Mouse (Mus musculus): ENCODE measurements around the gene Itgb1bp2. TPM values are rescaled to one million over a fixed set of nuclear protein-coding genes. Genes with fewer than 3 reads are reported as not detected.

Itgb1bp2 gene
- total and polyA plus RNA-seq, 3 experiments = 1.3 to 1.6 (median 1.4) TPM

GRCm38 (mm10) chrX:101429142-101429949 lies 19.5 kb upstream of the Itgb1bp2 start, which contains the start of gene Nono (continued):
- TF ChIP-seq BHLHE40 (IDR thresholded peaks at IDR 0.05; ENCODE audit: low read depth, low read length) (peak; percentile 55), MAFK (IDR thresholded peaks at IDR 0.05; ENCODE audit: insufficient replicate concordance, low read length) (no peak), USF2 (conservative IDR thresholded peaks at IDR 0.05; ENCODE audit: low read depth, low read length) (no peak), USF1 (IDR thresholded peaks at IDR 0.05; ENCODE audit: low read depth, low read length) (no peak), MYC (IDR thresholded peaks at IDR 0.05; ENCODE audit: low read depth, low read length) (peak; percentile 25; the same call in 1 of the 2 replicates), CHD2 (IDR thresholded peaks at IDR 0.05; ENCODE audit: low read length) (peak; percentile 77), KAT2A (IDR thresholded peaks at IDR 0.05; ENCODE audit: insufficient replicate concordance, low read length) (0 out of 2 replicates have a peak, but pooled peaks have one; percentile 2), TCF12 (IDR thresholded peaks at IDR 0.05; ENCODE audit: low read depth, low read length) (no peak; the same call in 1 of the 2 replicates), POLR2AphosphoS2 (IDR thresholded peaks at IDR 0.05; ENCODE audit: low read depth, low read length) (no peak), E2F4 (IDR thresholded peaks at IDR 0.05; ENCODE audit: insufficient replicate concordance, low read depth, low read length) (no peak), MAX (IDR thresholded peaks at IDR 0.05; ENCODE audit: low read length) (no peak), CHD1 (IDR thresholded peaks at IDR 0.05; ENCODE audit: low read depth, low read length) (no peak), PAX5 (IDR thresholded peaks at IDR 0.05; ENCODE audit: low read length) (no peak), TBP (conservative IDR thresholded peaks at IDR 0.05; ENCODE audit: low read depth, low read length) (0 out of 2 replicates have a peak, but pooled peaks have one; percentile 40), MEF2A (IDR thresholded peaks at IDR 0.05; ENCODE audit: borderline replicate concordance, low read depth, low read length) (no peak), ZMIZ1 (IDR thresholded peaks at IDR 0.05; ENCODE audit: low read depth, low read length) (no peak)

GRCm38 (mm10) chrX:101429976-101430375 lies 18.9 kb upstream of the Itgb1bp2 start:
- TF ChIP-seq GABPA (IDR thresholded peaks at IDR 0.05; ENCODE audit: insufficient replicate concordance, low read depth, low read length) (no peak), MYC (IDR thresholded peaks at IDR 0.05; ENCODE audit: low read depth, low read length) (0 out of 2 replicates have a peak, but pooled peaks have one; percentile 30)
- DNase-seq (ENCODE audit: extremely low read depth) = no peak
- no peaks in the 10 kb centered on the region for H3K27me3 ChIP-seq (replicated peaks)
- H3K27ac ChIP-seq (ENCODE audit: insufficient read depth, low read depth) = peak overlapping the region; percentile 66
- H3K4me2 ChIP-seq (ENCODE audit: insufficient read depth, low read depth, poor library complexity, severe bottlenecking) = no peak overlapping the region
- peaks cover 0 to 13% of the 10 kb centered on the region in 2 experiments; a peak in 1 of 4 replicates for H3K4me1 ChIP-seq (ENCODE audit: control insufficient read depth in 1 of 2, insufficient read depth in 2 of 2)
- peaks cover 46% of the 10 kb centered on the region for H3K79me2 ChIP-seq (replicated peaks; ENCODE audit: control insufficient read depth, extremely low read depth, insufficient read depth, poor library complexity, severe bottlenecking)
- in situ Hi-C loops (cut with MboI; ENCODE audit: low pct_ligation_motif_present, low pct_unique_long_range_greater_than_20kb, low sequenced_read_pairs) (loop anchor here (25.0 kb wide), 1 partner anchor 132 kb away; no protein-coding TSS in a partner anchor), dilution Hi-C loops (cut with MboI; ENCODE audit: extremely low pct_ligation_motif_present, extremely low pct_unique_long_range_greater_than_20kb, low sequenced_read_pairs) (no loop called here)
- H3K4me3 ChIP-seq (replicated peaks in 1 of 3; ENCODE audit: low read depth in 2 of 3, low read length in 2 of 3, poor library complexity in 1 of 3) = peak overlapping the region; percentile 66 to 77 (median 74)
- no peaks in the 10 kb centered on the region for H3K9me3 ChIP-seq (replicated peaks; ENCODE audit: low read length)
- H3K36me3 ChIP-seq (replicated peaks in 1 of 2; ENCODE audit: control insufficient read depth in 1 of 2, insufficient read depth in 1 of 2, low read length in 1 of 2) = peaks cover 9 to 18% of the 10 kb centered on the region in 2 experiments
- H3K9ac ChIP-seq (ENCODE audit: insufficient read depth, low read depth) = peak overlapping the region; percentile 27
